Mouse (Mus musculus): ENCODE results near the gene Tlx3.

Tlx3 gene

DNA sequence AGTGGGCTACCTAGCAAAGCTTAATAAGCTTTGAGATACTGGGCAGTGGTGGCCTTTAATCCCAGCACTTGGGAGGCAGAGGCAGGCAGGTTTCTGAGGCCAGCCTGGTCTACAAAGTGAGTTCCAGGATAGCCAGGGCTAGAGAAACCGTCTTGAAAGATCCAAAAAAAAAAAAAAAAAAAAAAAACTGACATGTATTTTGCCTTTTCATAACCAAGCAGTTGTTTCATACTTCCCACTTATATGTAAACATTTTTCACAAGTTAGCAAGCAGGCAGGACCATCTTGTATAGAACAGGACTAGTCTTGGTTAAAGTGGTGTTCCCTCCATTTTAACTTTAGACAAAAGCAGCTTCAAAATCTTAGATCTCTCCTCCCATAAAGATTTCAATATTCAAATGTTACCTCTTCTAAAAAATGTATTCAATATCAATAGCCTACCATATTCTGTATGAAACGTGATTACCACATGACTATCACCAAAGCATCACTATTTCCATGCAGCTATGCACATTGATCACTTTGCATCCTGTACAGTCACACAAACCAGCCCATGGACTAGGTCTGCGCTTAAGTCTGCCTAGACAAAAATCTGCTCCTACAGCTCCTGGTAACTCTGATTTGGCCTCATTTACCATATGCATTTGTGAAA lies 52.1 kb downstream of the Tlx3 start:
- no peak for DNase-seq (ENCODE audit: low spot score in 2 of 2)

Data from spleen, postnatal 10 days (tissue).